Mouse (Mus musculus) heart, adult 2 months (tissue): ENCODE measurements around the gene Chd3.

Experiments
- CTCF ChIP-seq: fragments of 200-600 bp; IDR thresholded peaks from 2 replicates; pipeline ENCODE4 v1.8.1; 2022; ENCODE audit warnings: antibody characterized with exemption, mild to moderate bottlenecking, moderate library complexity
- POLR2A ChIP-seq: fragments of 200-500 bp; IDR thresholded peaks from 2 replicates; pipeline ENCODE4 v1.6.1; 2011; ENCODE audit warnings: mild to moderate bottlenecking, low read depth, low read length, control low read depth; ENCODE audit not compliant: insufficient read depth

DNA sequence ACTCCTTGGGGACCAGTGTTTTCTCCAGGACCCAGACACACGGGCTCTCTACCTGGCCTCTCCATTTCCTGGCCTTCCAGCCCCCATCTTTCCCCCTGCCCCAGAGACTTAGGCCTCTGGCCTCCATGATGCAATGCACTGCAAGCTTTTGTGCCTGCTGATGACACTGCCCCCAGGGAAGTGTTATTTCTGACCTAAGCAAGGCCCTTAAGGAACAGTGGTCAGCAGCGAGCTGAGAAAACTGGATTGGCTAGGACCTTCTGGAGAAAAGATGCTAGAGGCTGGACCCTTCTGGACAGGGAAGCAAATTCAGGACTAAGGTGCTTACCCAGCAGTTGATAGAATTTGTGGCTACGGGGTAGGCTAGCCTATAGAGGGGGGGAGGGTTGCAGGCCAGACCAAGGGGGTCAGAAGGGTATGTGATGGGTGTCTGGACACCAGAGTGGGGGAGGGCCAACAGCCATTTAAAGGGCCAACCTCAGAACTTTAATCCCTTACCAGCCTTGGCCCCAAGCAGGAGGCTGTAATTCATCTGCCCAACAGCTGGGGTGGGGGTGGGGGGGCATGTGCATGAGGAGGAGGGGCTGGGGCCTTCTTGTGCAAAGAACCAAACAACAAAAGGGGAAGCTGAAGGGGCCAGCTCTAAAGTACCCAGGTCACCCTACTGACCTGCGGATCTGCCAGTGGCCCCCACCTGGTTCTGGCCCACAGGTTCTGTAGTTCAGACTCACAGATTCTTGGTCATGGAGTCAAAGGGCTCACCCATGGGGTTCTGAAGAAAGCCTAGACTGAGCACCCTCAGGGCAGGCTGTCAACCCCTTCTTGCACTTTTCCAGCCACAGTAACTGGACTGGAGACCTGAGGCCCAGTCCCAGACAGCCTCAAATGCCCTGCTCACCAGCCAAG, 45.5 kb upstream of the Chd3 start:
- TF ChIP-seq CTCF, result no peak
- TF ChIP-seq POLR2A, result no peak
